Mouse (Mus musculus): Measurements from ENCODE around the gene Pacsin2.

DNA sequence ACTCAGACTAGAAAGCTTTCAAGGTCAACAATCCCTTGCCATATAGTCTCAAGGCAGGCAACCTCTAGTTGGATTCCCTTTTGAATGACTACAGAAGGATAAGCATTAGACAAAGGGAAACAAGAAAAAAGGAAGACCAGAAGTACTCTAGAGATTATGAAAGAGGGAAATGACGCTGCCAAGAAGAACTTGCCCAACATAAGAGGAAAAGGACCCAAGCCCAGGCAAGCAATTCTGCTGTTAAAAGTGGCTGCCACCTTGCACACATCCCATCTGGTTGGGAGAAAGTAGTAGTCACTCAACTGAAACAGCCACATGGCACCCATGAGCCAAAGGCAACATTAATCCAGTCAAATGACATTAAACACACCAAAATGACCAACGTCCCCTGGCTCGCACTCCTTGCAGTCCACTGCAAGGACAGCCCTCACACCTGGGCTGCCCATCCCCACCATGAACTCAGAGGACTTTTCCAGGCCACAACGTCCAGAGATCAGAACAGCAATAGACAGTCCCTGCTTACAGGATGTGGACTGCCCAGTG is 21.8 kb downstream of the Pacsin2 start:
- TF ChIP-seq GATA1 (IDR thresholded peaks at IDR 0.05; ENCODE audit: borderline replicate concordance, low read length) (no peak), CTCF (IDR thresholded peaks at IDR 0.05; ENCODE audit: low read depth, low read length) (no peak)

Measured in G1E (cell line).